Mouse (Mus musculus) adrenal gland, postnatal 36 days (tissue): Measurements from ENCODE around the gene Ftl1. TPM values are rescaled to one million over a fixed set of nuclear protein-coding genes. Genes with fewer than 3 reads are reported as not detected.

Experiments used
- DNase-seq, 2 experiments: peaks; one replicate each; pipeline ENCODE4 v3.0.0; 2021; ENCODE audit warnings: mixed read lengths in 1 of 2
- microRNA-seq: library from miRNA; unstranded; fragments of <30 nt; microRNA quantifications from one replicate; pipeline ENCODE4 v1.2.0, GENCODE M21; 2021
- total RNA-seq, 2 experiments: library from RNA; stranded (reverse); gene quantifications; 2 replicates each; pipeline ENCODE4 v1.2.3; 2021

Ftl1 gene
- total RNA-seq, 2 experiments from 2014 or later, result 896 to 1,448 TPM

DNA sequence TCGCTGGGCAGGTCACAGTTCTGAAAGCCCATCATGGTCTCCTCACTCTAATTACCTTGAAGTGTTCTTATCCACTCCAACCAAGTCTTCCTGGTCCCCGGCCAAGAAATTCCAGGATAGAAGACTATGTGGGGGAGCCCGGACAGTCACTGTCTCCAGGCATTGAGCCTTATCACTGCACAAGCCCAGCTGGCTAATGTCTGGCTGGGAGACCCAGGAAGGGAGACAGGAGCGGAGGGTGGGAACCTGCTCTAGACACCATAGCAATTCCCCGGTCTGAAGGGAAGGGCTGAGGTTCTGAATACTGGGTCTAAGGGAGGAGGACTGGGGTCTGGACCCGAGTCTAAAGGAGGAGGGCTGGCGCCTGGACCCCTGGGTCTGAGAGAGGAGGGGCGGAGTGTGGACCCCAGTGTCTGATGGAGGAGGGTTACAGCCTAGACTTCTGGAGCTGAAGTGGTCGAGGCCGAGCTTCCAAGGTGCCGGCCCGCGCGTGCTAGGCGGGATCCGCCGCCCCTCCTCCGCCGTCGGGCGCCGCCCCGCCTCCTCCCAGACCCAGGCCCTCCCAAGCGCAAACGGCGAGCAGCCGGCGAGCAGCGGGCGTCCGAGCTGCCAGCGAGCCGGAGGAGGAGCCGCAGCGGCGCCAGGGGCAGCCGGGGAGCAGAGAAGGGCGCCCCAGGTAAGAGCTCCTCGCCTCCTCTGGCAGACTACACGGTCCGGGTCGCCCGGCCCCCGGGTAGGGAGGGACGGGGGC, 46.4 kb downstream of the Ftl1 start, which contains the start of gene Ntf5:
Ntf5 (plus strand) TSS at position 583 of the 751 bp plus-strand sequence.
- DNase-seq, result peak; percentile 21 to 26

- DNase-seq, result no peak
These were observed 47.3 kb downstream of the Ftl1 start for GRCm38 (mm10) chr7:45412421-45412820.

DNA sequence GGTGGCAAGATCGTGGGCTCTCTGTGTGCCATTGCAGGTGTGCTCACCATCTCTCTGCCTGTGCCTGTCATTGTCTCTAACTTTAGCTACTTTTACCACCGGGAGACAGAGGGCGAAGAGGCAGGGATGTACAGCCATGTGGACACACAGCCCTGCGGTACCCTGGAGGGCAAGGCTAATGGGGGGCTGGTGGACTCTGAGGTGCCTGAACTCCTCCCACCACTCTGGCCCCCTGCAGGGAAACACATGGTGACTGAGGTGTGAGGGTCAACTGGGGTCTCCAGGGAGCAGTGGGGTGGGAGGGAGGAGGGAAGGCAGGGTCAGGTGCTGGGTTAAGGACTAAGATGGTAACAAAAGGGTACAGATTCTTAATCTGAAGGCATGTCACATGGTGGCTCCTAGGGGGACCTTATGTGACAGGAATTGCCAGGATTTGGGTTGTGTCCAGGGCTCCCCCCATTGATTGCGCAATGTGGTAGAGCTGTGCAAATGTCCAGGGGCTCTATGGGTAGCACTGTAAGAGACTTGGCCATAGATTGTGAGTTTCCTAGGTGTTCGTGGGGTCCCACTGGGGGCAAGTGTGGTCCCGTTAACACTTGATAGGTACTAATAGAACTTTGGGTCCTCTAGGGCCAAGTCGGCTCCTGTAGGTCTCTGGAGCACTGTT, 50.1 kb downstream of the Ftl1 start:
- no peak for DNase-seq

DNA sequence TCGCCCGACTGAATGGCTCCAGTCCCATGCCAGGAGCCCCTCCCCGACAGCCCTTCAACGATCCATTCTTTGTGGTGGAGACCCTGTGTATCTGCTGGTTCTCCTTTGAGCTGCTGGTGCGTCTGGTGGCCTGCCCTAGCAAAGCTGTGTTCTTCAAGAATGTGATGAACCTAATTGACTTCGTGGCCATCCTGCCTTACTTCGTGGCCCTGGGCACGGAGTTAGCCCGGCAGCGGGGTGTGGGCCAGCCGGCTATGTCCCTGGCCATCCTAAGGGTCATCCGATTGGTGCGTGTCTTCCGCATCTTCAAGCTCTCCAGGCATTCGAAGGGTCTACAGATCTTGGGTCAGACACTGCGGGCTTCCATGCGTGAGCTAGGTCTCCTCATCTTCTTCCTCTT, 50.7 kb downstream of the Ftl1 start:
- DNase-seq, result no peak

- DNase-seq, result no peak
These were observed 51.3 kb downstream of the Ftl1 start for GRCm38 (mm10) chr7:45408351-45408750.

Small RNA genes lying within 50 kb of the gene (microRNA-seq; reads per million reads assigned to microRNA genes)
- 0.75 reads per million for gene Gm22133

Other genes starting within 250 kb of the Ftl1 start
- gene Dkkl1, start 247.7 kb downstream of the Ftl1 start, total RNA-seq, result not detected
- gene Tead2, start 244.1 kb downstream of the Ftl1 start, total RNA-seq, result 10 to 100 TPM; 10.6 to 15.3 TPM
- 1 to 10 TPM; 2.2 to 4.1 TPM for gene Cd37, start 220.8 kb downstream of the Ftl1 start, total RNA-seq
- not detected for gene Slc6a16, start 218.8 kb downstream of the Ftl1 start, total RNA-seq
- gene Slc6a21, start 182.4 kb downstream of the Ftl1 start, total RNA-seq, result under 1 TPM in 1 of 2 experiments, not detected in 1; 0.13 TPM
- 1 to 10 TPM; 5.7 to 8.5 TPM for gene Trpm4, start 126.1 kb downstream of the Ftl1 start, total RNA-seq
- under 1 TPM in 1 of 2 experiments, not detected in 1; 0.13 TPM for gene Hrc, start 124.6 kb downstream of the Ftl1 start, total RNA-seq
- gene Ppfia3, start 92.9 kb downstream of the Ftl1 start, total RNA-seq, result 1 to 10 TPM; 1.5 to 1.7 TPM
- 1 to 10 TPM in 1 of 2 experiments, under 1 TPM in 1; 0.70 to 2.8 TPM for gene Lin7b, start 89.3 kb downstream of the Ftl1 start, total RNA-seq
- gene Snrnp70, start 64.1 kb downstream of the Ftl1 start, total RNA-seq, result 100 to 1,000 TPM; 223 to 308 TPM
- gene Kcna7, start 54.2 kb downstream of the Ftl1 start, total RNA-seq, result not detected
- gene Ntf5, start 46.2 kb downstream of the Ftl1 start, total RNA-seq, result not detected
- not detected for gene Lhb, start 39.1 kb downstream of the Ftl1 start, total RNA-seq
- gene Gys1, start 25.0 kb downstream of the Ftl1 start, total RNA-seq, result 10 to 100 TPM; 41.7 to 43.9 TPM
- 10 to 100 TPM; 50.3 to 56.3 TPM for gene Ruvbl2, start 21.8 kb downstream of the Ftl1 start, total RNA-seq
- gene Bax, start 7.0 kb upstream of the Ftl1 start, total RNA-seq, result 10 to 100 TPM; 60.1 to 64.5 TPM
- gene Tulp2, start 22.0 kb upstream of the Ftl1 start, total RNA-seq, result 1 to 10 TPM in 1 of 2 experiments, under 1 TPM in 1; 0.86 to 2.1 TPM
- 10 to 100 TPM; 39.2 to 52.3 TPM for gene Gm45808, start 26.9 kb upstream of the Ftl1 start, total RNA-seq
- 10 to 100 TPM; 57.8 to 75.6 TPM for gene Dhdh, start 28.9 kb upstream of the Ftl1 start, total RNA-seq
- 100 to 1,000 TPM; 263 to 267 TPM for gene Nucb1, start 50.5 kb upstream of the Ftl1 start, total RNA-seq
- gene Ppp1r15a, start 66.4 kb upstream of the Ftl1 start, total RNA-seq, result 10 to 100 TPM; 45.7 to 68.4 TPM
- 1 to 10 TPM; 3.5 to 4.2 TPM for gene Plekha4, start 66.4 kb upstream of the Ftl1 start, total RNA-seq
- gene Hsd17b14, start 95.0 kb upstream of the Ftl1 start, total RNA-seq, result 1 to 10 TPM in 1 of 2 experiments, under 1 TPM in 1; 0.56 to 1.2 TPM
- 100 to 1,000 TPM; 165 to 289 TPM for gene Bcat2, start 110.3 kb upstream of the Ftl1 start, total RNA-seq
- under 1 TPM in 1 of 2 experiments, not detected in 1; 0.33 TPM for gene Fgf21, start 155.6 kb upstream of the Ftl1 start, total RNA-seq
- gene Fut1, start 157.4 kb upstream of the Ftl1 start, total RNA-seq, result not detected
- gene Izumo1, start 161.9 kb upstream of the Ftl1 start, total RNA-seq, result under 1 TPM; 0.16 to 0.20 TPM
- gene Rasip1, start 167.6 kb upstream of the Ftl1 start, total RNA-seq, result 10 to 100 TPM; 18.7 to 26.0 TPM
- gene Mamstr, start 180.1 kb upstream of the Ftl1 start, total RNA-seq, result 10 to 100 TPM in 1 of 2 experiments, 1 to 10 TPM in 1; 3.0 to 11.0 TPM
- under 1 TPM in 1 of 2 experiments, not detected in 1; 0.17 TPM for gene Fut2, start 206.5 kb upstream of the Ftl1 start, total RNA-seq
- gene Ntn5, start 224.1 kb upstream of the Ftl1 start, total RNA-seq, result under 1 TPM; 0.23 to 0.83 TPM
- gene Sec1, start 234.5 kb upstream of the Ftl1 start, total RNA-seq, result under 1 TPM; 0.23 to 0.99 TPM
- 10 to 100 TPM in 1 of 2 experiments, 1 to 10 TPM in 1; 8.6 to 10.2 TPM for gene Car11, start 240.0 kb upstream of the Ftl1 start, total RNA-seq
- gene Dbp, start 245.2 kb upstream of the Ftl1 start, total RNA-seq, result 100 to 1,000 TPM; 125 to 262 TPM